Mouse (Mus musculus): ENCODE data around the gene Apobr.

- TF ChIP-seq SIN3A (IDR thresholded peaks at IDR 0.05; ENCODE audit: low read length) (no peak), EP300 (IDR thresholded peaks at IDR 0.05; ENCODE audit: low read depth in 1 of 2, low read length in 2 of 2) (no peak), TBP (IDR thresholded peaks at IDR 0.05; ENCODE audit: low read depth, low read length) (no peak), MYC (IDR thresholded peaks at IDR 0.05; ENCODE audit: low read depth, low read length) (no peak), ZC3H11A (IDR thresholded peaks at IDR 0.05; ENCODE audit: low read depth, low read length) (no peak), CTCF (IDR thresholded peaks at IDR 0.05 in 2 of 3, conservative IDR thresholded peaks at IDR 0.05 in 1 of 3; ENCODE audit: control insufficient read depth in 1 of 3, insufficient read depth in 1 of 3, low read depth in 2 of 3, low read length in 3 of 3, poor library complexity in 1 of 3, severe bottlenecking in 1 of 3) (no peak), NRF1 (IDR thresholded peaks at IDR 0.05; ENCODE audit: insufficient read depth, low read depth, low read length, poor library complexity, severe bottlenecking) (no peak), HCFC1 (IDR thresholded peaks at IDR 0.05; ENCODE audit: low read depth, low read length) (no peak), JUND (IDR thresholded peaks at IDR 0.05; ENCODE audit: low read depth, low read length) (no peak), CHD2 (IDR thresholded peaks at IDR 0.05; ENCODE audit: low read length) (no peak), RAD21 (IDR thresholded peaks at IDR 0.05; ENCODE audit: low read depth, low read length) (no peak)
These were observed 23.1 kb downstream of the Apobr start for GRCm38 (mm10) chr7:126607796-126608195.
